Mouse (Mus musculus) stomach, embryonic 16.5 days (tissue): Measurements from ENCODE around the gene Mcpt9. TPM values are rescaled to one million over a fixed set of nuclear protein-coding genes. Genes with fewer than 3 reads are reported as not detected.
"Not testable (repeated sequence)": the region's sequence is repeated elsewhere in the genome, so short reads cannot be mapped to it uniquely, and the experiment has no call there.

ENCODE experiments used
- ATAC-seq: fragments of 200-750 bp; cut with Nextera tagmentation; 2 replicates; pipeline ENCODE4 v1.8.0; 2017; ENCODE audit warnings: moderate number of reproducible peaks, moderate TSS enrichment; ENCODE audit not compliant: insufficient read depth, low FRiP score
- H3K27ac ChIP-seq: fragments of 300-500 bp; sonication (generic); 2 replicates; pipeline ENCODE4 v1.5.1; 2014; ENCODE audit warnings: low read length
- H3K27me3 ChIP-seq: fragments of 300-500 bp; sonication (generic); 2 replicates; pipeline ENCODE4 v1.6.1; 2014; ENCODE audit warnings: low read length, control low read depth, mixed read lengths; ENCODE audit not compliant: control insufficient read depth, insufficient read depth
- H3K36me3 ChIP-seq: fragments of 300-500 bp; sonication (generic); 2 replicates; pipeline ENCODE4 v1.6.1; 2014; ENCODE audit warnings: low read length; ENCODE audit not compliant: control insufficient read depth, insufficient read depth
- H3K4me1 ChIP-seq: fragments of 300-500 bp; sonication (generic); 2 replicates; pipeline ENCODE4 v1.6.1; 2014; ENCODE audit warnings: low read length, control low read depth, mixed read lengths; ENCODE audit not compliant: control insufficient read depth, insufficient read depth
- H3K4me2 ChIP-seq: fragments of 300-500 bp; sonication (generic); 2 replicates; pipeline ENCODE4 v1.6.1; 2014; ENCODE audit warnings: low read depth, low read length, mixed read lengths
- H3K4me3 ChIP-seq: fragments of 300-500 bp; sonication (generic); replicated peaks from 2 replicates; pipeline ENCODE4 v1.5.1; 2014; ENCODE audit warnings: mild to moderate bottlenecking, low read length
- H3K9ac ChIP-seq: fragments of 300-500 bp; sonication (generic); 2 replicates; pipeline ENCODE4 v1.6.1; 2014; ENCODE audit warnings: low read length
- H3K9me3 ChIP-seq: fragments of 300-500 bp; sonication (generic); replicated peaks from 2 replicates; pipeline ENCODE4 v1.6.1; 2016; ENCODE audit warnings: low read length, control low read depth; ENCODE audit not compliant: control insufficient read depth
- WGBS: fragments of 180-500 bp; shearing (Covaris S2); extraction: QIAGEN DNeasy Blood & Tissue Kit; methylation state at CpG from one replicate; pipeline ENCODE4 v1.1.7; 2014; 5-methylcytosine and 5-hydroxymethylcytosine counted together
- polyA plus RNA-seq: library from polyadenylated mRNA; unstranded; fragments of >200 nt; fragmentation: Nextera tagmentation; extraction: Ambion mirVana; gene quantifications from 2 replicates; pipeline ENCODE4 v1.2.1, GENCODE M21; 2015

Gene Mcpt9
- polyA plus RNA-seq = not detected in 2 replicates

- H3K36me3 ChIP-seq, H3K4me1 ChIP-seq, H3K27me3 ChIP-seq, H3K9ac ChIP-seq, H3K27ac ChIP-seq, H3K9me3 ChIP-seq, H3K4me2 ChIP-seq, ATAC-seq, H3K4me3 ChIP-seq: not testable (repeated sequence)
- 61% methylated on average over 3 of the region's 3 CpGs for WGBS
These were observed at the start of gene Mcpt9 for GRCm38 (mm10) chr14:56030395-56030794. Gene Mcpt9 (minus strand): TSS chr14:56030495.

DNA sequence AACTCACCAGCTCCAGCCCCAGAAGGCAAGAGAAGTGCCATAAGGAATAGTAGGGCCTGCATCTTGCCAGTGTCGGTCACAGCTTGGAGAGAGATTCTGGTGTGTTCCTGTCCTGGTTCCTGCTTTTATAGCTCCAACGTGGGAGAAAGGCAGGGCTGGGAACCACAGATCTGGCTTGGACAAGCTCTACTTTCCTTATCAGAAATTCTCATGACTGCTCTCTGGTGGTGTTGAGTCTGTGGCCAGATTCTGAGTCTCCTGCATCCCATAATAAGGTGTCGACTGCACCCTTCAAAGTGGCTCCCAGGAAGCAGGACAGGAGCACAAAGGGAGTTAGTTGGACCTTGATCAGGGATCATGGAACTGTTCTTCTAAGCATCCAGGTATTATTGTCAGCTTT lies 31.9 kb upstream of the Mcpt9 start, which contains the start of gene Mcpt4:
Gene Mcpt4 (minus strand): TSS at position 101 of the 400 bp plus-strand sequence.
- not testable (repeated sequence) for H3K9ac ChIP-seq, H3K27ac ChIP-seq, H3K4me2 ChIP-seq, H3K36me3 ChIP-seq, H3K4me3 ChIP-seq, H3K27me3 ChIP-seq, H3K9me3 ChIP-seq, H3K4me1 ChIP-seq, ATAC-seq
- WGBS = 68% methylated on average over 3 of the region's 3 CpGs

GRCm38 (mm10) chr14:56057722-56058121 lies 27.4 kb upstream of the Mcpt9 start:
- WGBS = 64% methylated on average over 4 of the region's 4 CpGs
- no peaks in the 10 kb centered on the region for H3K27me3 ChIP-seq
- H3K36me3 ChIP-seq = no peaks in the 10 kb centered on the region
- no peaks in the 10 kb centered on the region for H3K9me3 ChIP-seq
- H3K4me2 ChIP-seq = no peak overlapping the region
- no peak for ATAC-seq
- H3K9ac ChIP-seq = no peak overlapping the region
- H3K4me1 ChIP-seq = no peaks in the 10 kb centered on the region
- no peak overlapping the region for H3K27ac ChIP-seq
- no peak overlapping the region for H3K4me3 ChIP-seq

- Histone ChIP-seq H3K9ac (no peak overlapping the region), H3K27me3 (no peaks in the 10 kb centered on the region), H3K36me3 (no peaks in the 10 kb centered on the region), H3K4me2 (no peak overlapping the region), H3K9me3 (no peaks in the 10 kb centered on the region), H3K4me1 (no peaks in the 10 kb centered on the region), H3K4me3 (no peak overlapping the region), H3K27ac (no peak overlapping the region)
- whole genome bisulfite sequencing = 74% methylated on average over 3 of the region's 3 CpGs
- ATAC-seq = no peak
These were observed 25.1 kb upstream of the Mcpt9 start for GRCm38 (mm10) chr14:56055408-56055807.

- H3K27ac ChIP-seq, ATAC-seq, H3K4me2 ChIP-seq, H3K36me3 ChIP-seq, H3K27me3 ChIP-seq, H3K4me3 ChIP-seq, H3K4me1 ChIP-seq, H3K9me3 ChIP-seq, H3K9ac ChIP-seq: not testable (repeated sequence)
- 59% methylated on average over 1 of the region's 1 CpGs for WGBS
These were observed 11.5 kb upstream of the Mcpt9 start, which contains the start of gene Mcpt2 for GRCm38 (mm10) chr14:56041792-56042191. Gene Mcpt2 (plus strand): TSS chr14:56042041.

GRCm38 (mm10) chr14:56034433-56034832 lies 4.1 kb upstream of the Mcpt9 start:
- WGBS = 57% methylated on average over 2 of the region's 2 CpGs
- H3K9me3 ChIP-seq = no peaks in the 10 kb centered on the region
- peak; percentile 81; the same call in 1 of the 2 replicates for ATAC-seq
- no peak overlapping the region for H3K27ac ChIP-seq
- H3K27me3 ChIP-seq = no peaks in the 10 kb centered on the region
- H3K9ac ChIP-seq = no peak overlapping the region
- H3K4me3 ChIP-seq = no peak overlapping the region
- no peaks in the 10 kb centered on the region for H3K36me3 ChIP-seq
- no peak overlapping the region for H3K4me2 ChIP-seq
- no peaks in the 10 kb centered on the region for H3K4me1 ChIP-seq

GRCm38 (mm10) chr14:56021305-56021704 lies 9.0 kb downstream of the Mcpt9 start:
- not testable (repeated sequence) for H3K9me3 ChIP-seq, H3K4me3 ChIP-seq, H3K4me1 ChIP-seq, H3K36me3 ChIP-seq, H3K27ac ChIP-seq, H3K4me2 ChIP-seq, H3K9ac ChIP-seq, H3K27me3 ChIP-seq
- WGBS = 49% methylated on average over 3 of the region's 4 CpGs
- peak; percentile 40; the same call in 1 of the 2 replicates for ATAC-seq

DNA sequence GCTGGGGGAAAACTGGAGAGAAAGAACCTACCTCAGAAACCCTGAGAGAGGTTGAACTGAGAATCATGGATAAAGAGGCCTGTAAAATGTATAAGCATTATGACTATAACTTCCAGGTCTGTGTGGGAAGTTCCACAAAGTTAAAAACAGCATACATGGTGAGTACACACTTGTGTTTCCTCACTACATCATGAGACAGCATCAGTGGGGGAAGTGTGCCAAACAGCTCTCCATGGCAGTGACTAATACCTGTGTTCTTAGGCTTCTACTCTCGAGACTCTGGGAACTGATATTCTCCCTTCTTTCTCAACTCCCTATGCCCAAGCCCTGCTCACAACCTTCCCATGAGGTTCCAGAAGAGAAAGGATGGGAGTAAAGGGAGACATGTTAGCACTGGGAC lies 10.8 kb downstream of the Mcpt9 start:
- Histone ChIP-seq H3K27me3 (no peaks in the 10 kb centered on the region), H3K36me3 (no peaks in the 10 kb centered on the region), H3K4me3 (no peak overlapping the region), H3K4me2 (no peak overlapping the region), H3K4me1 (no peaks in the 10 kb centered on the region), H3K9me3 (no peaks in the 10 kb centered on the region), H3K27ac (no peak overlapping the region), H3K9ac (no peak overlapping the region)
- WGBS = 35% methylated on average over 1 of the region's 1 CpGs
- no peak for ATAC-seq

DNA sequence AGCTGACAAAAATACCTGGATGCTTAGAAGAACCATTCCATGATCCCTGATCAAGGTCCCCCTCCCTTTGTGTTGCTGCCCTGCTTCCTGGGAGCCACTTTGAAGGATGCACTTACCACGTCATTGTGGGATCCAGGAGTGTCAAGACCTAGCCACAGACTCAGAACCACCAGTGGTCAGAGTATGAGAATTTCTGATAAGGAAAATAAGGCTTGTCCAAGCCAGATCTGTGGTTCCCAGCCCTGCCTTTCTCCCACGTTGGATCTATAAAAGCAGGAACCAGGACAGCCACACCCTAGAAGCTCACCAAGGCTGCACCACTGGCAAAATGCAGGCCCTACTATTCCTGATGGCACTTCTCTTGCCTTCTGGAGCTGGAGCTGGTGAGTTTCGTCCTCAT lies 12.6 kb downstream of the Mcpt9 start, which contains the start of gene Mcpt1:
Gene Mcpt1 (plus strand): TSS at position 301 of the 400 bp plus-strand sequence.
- H3K4me1 ChIP-seq, ATAC-seq, H3K4me2 ChIP-seq, H3K4me3 ChIP-seq, H3K27ac ChIP-seq, H3K36me3 ChIP-seq, H3K9me3 ChIP-seq, H3K9ac ChIP-seq, H3K27me3 ChIP-seq: not testable (repeated sequence)
- 74% methylated on average over 3 of the region's 3 CpGs for WGBS

- Histone ChIP-seq H3K4me2 (no peak overlapping the region), H3K27ac (no peak overlapping the region), H3K9me3 (no peaks in the 10 kb centered on the region), H3K4me1 (no peaks in the 10 kb centered on the region), H3K9ac (no peak overlapping the region), H3K27me3 (no peaks in the 10 kb centered on the region), H3K4me3 (no peak overlapping the region), H3K36me3 (no peaks in the 10 kb centered on the region)
- no peak for ATAC-seq
- 91% methylated on average over 2 of the region's 2 CpGs for WGBS
These were observed 16.4 kb downstream of the Mcpt9 start for GRCm38 (mm10) chr14:56013924-56014323.
